Mouse (Mus musculus) liver, embryonic 12.5 days (tissue): ENCODE results near the gene Camta2. TPM values are rescaled to one million over a fixed set of nuclear protein-coding genes. Genes with fewer than 3 reads are reported as not detected.

Source experiments
- ATAC-seq: fragments of 200-750 bp; cut with Nextera tagmentation; 2 replicates; pipeline ENCODE4 v1.8.0; 2017; ENCODE audit warnings: moderate number of reproducible peaks, mild to moderate bottlenecking, moderate library complexity
- H3K27ac ChIP-seq: fragments of 300-500 bp; sonication (generic); 2 replicates; pipeline ENCODE4 v1.5.1; 2016; ENCODE audit warnings: mild to moderate bottlenecking
- H3K27me3 ChIP-seq: fragments of 300-500 bp; sonication (generic); replicated peaks from 2 replicates; pipeline ENCODE4 v1.6.1; 2016; ENCODE audit warnings: mild to moderate bottlenecking, moderate library complexity
- H3K36me3 ChIP-seq: fragments of 300-500 bp; sonication (generic); 2 replicates; pipeline ENCODE4 v1.6.1; 2016; ENCODE audit warnings: mild to moderate bottlenecking, moderate library complexity
- H3K4me1 ChIP-seq: fragments of 300-500 bp; sonication (generic); 2 replicates; pipeline ENCODE4 v1.6.1; 2016
- H3K4me2 ChIP-seq: fragments of 300-500 bp; sonication (generic); 2 replicates; pipeline ENCODE4 v1.6.1; 2016; ENCODE audit warnings: mild to moderate bottlenecking, moderate library complexity
- H3K4me3 ChIP-seq: fragments of 300-500 bp; sonication (generic); 2 replicates; pipeline ENCODE4 v1.5.1; 2016; ENCODE audit warnings: mild to moderate bottlenecking, moderate library complexity
- H3K9ac ChIP-seq: fragments of 300-500 bp; sonication (generic); 2 replicates; pipeline ENCODE4 v1.6.1; 2016; ENCODE audit warnings: mild to moderate bottlenecking, moderate library complexity
- H3K9me3 ChIP-seq: fragments of 300-500 bp; sonication (generic); replicated peaks from 2 replicates; pipeline ENCODE4 v1.6.1; 2016; ENCODE audit warnings: mild to moderate bottlenecking, moderate library complexity
- WGBS: fragments of 180-500 bp; shearing (Covaris S2); methylation state at CpG from one replicate; pipeline ENCODE4 v1.1.7; 2016; ENCODE audit not compliant: insufficient replicate concordance; 5-methylcytosine and 5-hydroxymethylcytosine counted together
- polyA plus RNA-seq: library from polyadenylated mRNA; unstranded; fragments of >200 nt; fragmentation: Nextera tagmentation; extraction: Ambion mirVana; gene quantifications from 2 replicates; pipeline ENCODE4 v1.2.1, GENCODE M21; 2016

The Camta2 gene
- 6.1 and 6.4 TPM in 2 replicates for polyA plus RNA-seq

GRCm38 (mm10) chr11:70687601-70688199, at the start of gene Camta2:
TSS of gene Camta2 (minus strand) at chr11:70688105.
- H3K9me3 ChIP-seq, result no peaks in the 10 kb centered on the region
- peak within 1 kb of the TSS; percentile 84 for H3K4me3 ChIP-seq
- no peaks in the 10 kb centered on the region; the same call in 1 of the 2 replicates for H3K27me3 ChIP-seq
- H3K9ac ChIP-seq, result peak within 1 kb of the TSS; percentile 87
- H3K36me3 ChIP-seq, result peaks cover 33% of the 10 kb centered on the region
- peak within 1 kb of the TSS; percentile 82 for H3K27ac ChIP-seq
- under 1% methylated on average over 54 of the region's 55 CpGs for WGBS
- peaks cover 32% of the 10 kb centered on the region for H3K4me1 ChIP-seq
- H3K4me2 ChIP-seq, result peak within 1 kb of the TSS; percentile 97
- peak; percentile 72 for ATAC-seq

GRCm38 (mm10) chr11:70733256-70733655, 45.4 kb upstream of the Camta2 start:
- Histone ChIP-seq H3K4me3 (no peak overlapping the region), H3K4me2 (no peak overlapping the region), H3K9ac (no peak overlapping the region), H3K4me1 (no peaks in the 10 kb centered on the region), H3K9me3 (no peaks in the 10 kb centered on the region), H3K27me3 (peaks cover 38% of the 10 kb centered on the region), H3K36me3 (peaks cover 9% of the 10 kb centered on the region), H3K27ac (no peak overlapping the region)
- no peak for ATAC-seq
- WGBS, result 44% methylated on average over 5 of the region's 5 CpGs

GRCm38 (mm10) chr11:70731178-70731577, 43.3 kb upstream of the Camta2 start:
- ATAC-seq, result no peak
- H3K9ac ChIP-seq, result no peak overlapping the region
- H3K36me3 ChIP-seq, result peaks cover 27% of the 10 kb centered on the region
- no peaks in the 10 kb centered on the region for H3K9me3 ChIP-seq
- no peaks in the 10 kb centered on the region for H3K4me1 ChIP-seq
- H3K27me3 ChIP-seq, result peaks cover 24% of the 10 kb centered on the region
- H3K27ac ChIP-seq, result no peak overlapping the region
- H3K4me2 ChIP-seq, result no peak overlapping the region
- H3K4me3 ChIP-seq, result no peak overlapping the region
- WGBS, result 64% methylated on average over 5 of the region's 5 CpGs

GRCm38 (mm10) chr11:70730427-70731038, 42.6 kb upstream of the Camta2 start:
- Histone ChIP-seq H3K9me3 (no peaks in the 10 kb centered on the region), H3K9ac (no peak overlapping the region), H3K27ac (no peak overlapping the region), H3K4me3 (no peak overlapping the region), H3K27me3 (peaks cover 28% of the 10 kb centered on the region), H3K4me1 (no peaks in the 10 kb centered on the region), H3K4me2 (no peak overlapping the region), H3K36me3 (peaks cover 33% of the 10 kb centered on the region)
- WGBS, result 66% methylated on average over 9 of the region's 9 CpGs
- ATAC-seq, result peak; percentile 50; the same call in 1 of the 2 replicates

GRCm38 (mm10) chr11:70727385-70727784, 39.5 kb upstream of the Camta2 start:
- Histone ChIP-seq H3K9me3 (no peaks in the 10 kb centered on the region), H3K36me3 (peaks cover 52% of the 10 kb centered on the region), H3K4me2 (no peak overlapping the region), H3K9ac (no peak overlapping the region), H3K27ac (no peak overlapping the region), H3K4me1 (no peaks in the 10 kb centered on the region), H3K27me3 (peaks cover 36% of the 10 kb centered on the region), H3K4me3 (no peak overlapping the region)
- WGBS, result 45% methylated on average over 5 of the region's 5 CpGs
- no peak for ATAC-seq

- Histone ChIP-seq H3K9ac (no peak overlapping the region), H3K36me3 (peaks cover 55% of the 10 kb centered on the region), H3K4me1 (no peaks in the 10 kb centered on the region), H3K27ac (no peak overlapping the region), H3K27me3 (peaks cover 39% of the 10 kb centered on the region), H3K9me3 (no peaks in the 10 kb centered on the region), H3K4me3 (no peak overlapping the region), H3K4me2 (no peak overlapping the region)
- ATAC-seq, result no peak
- WGBS, result 85% methylated on average over 2 of the region's 2 CpGs
These were observed 38.7 kb upstream of the Camta2 start for GRCm38 (mm10) chr11:70726585-70726984.

- Histone ChIP-seq H3K4me1 (no peaks in the 10 kb centered on the region), H3K27ac (no peak overlapping the region), H3K27me3 (peaks cover 36% of the 10 kb centered on the region), H3K9ac (no peak overlapping the region), H3K9me3 (no peaks in the 10 kb centered on the region), H3K4me3 (no peak overlapping the region), H3K4me2 (no peak overlapping the region), H3K36me3 (peaks cover 71% of the 10 kb centered on the region)
- 87% methylated on average over 9 of the region's 9 CpGs for WGBS
- ATAC-seq, result no peak
These were observed 36.8 kb upstream of the Camta2 start for GRCm38 (mm10) chr11:70724706-70725105.

GRCm38 (mm10) chr11:70721072-70721471, 33.2 kb upstream of the Camta2 start:
- H3K4me2 ChIP-seq, result no peak overlapping the region
- H3K4me3 ChIP-seq, result no peak overlapping the region
- H3K36me3 ChIP-seq, result peaks cover 74% of the 10 kb centered on the region
- 80% methylated on average over 3 of the region's 3 CpGs for WGBS
- H3K4me1 ChIP-seq, result no peaks in the 10 kb centered on the region
- ATAC-seq, result no peak
- H3K27ac ChIP-seq, result no peak overlapping the region
- peaks cover 50% of the 10 kb centered on the region for H3K27me3 ChIP-seq
- H3K9ac ChIP-seq, result no peak overlapping the region
- no peaks in the 10 kb centered on the region for H3K9me3 ChIP-seq

- Histone ChIP-seq H3K4me2 (no peak overlapping the region), H3K27me3 (peaks cover 45% of the 10 kb centered on the region), H3K4me3 (no peak overlapping the region), H3K4me1 (no peaks in the 10 kb centered on the region), H3K9ac (no peak overlapping the region), H3K9me3 (no peaks in the 10 kb centered on the region), H3K36me3 (peaks cover 69% of the 10 kb centered on the region), H3K27ac (no peak overlapping the region)
- no peak for ATAC-seq
- 29% methylated on average over 3 of the region's 3 CpGs for WGBS
These were observed 32.7 kb upstream of the Camta2 start for GRCm38 (mm10) chr11:70720567-70720966.

GRCm38 (mm10) chr11:70718481-70718880, 30.6 kb upstream of the Camta2 start:
- peaks cover 50% of the 10 kb centered on the region for H3K36me3 ChIP-seq

GRCm38 (mm10) chr11:70715832-70716231, 27.9 kb upstream of the Camta2 start:
- 68% methylated on average over 6 of the region's 6 CpGs for WGBS
- H3K4me3 ChIP-seq, result no peak overlapping the region
- H3K27ac ChIP-seq, result no peak overlapping the region
- H3K9ac ChIP-seq, result no peak overlapping the region
- no peaks in the 10 kb centered on the region for H3K9me3 ChIP-seq
- H3K27me3 ChIP-seq, result peaks cover 26% of the 10 kb centered on the region
- no peak for ATAC-seq
- peaks cover 56% of the 10 kb centered on the region for H3K36me3 ChIP-seq
- H3K4me2 ChIP-seq, result no peak overlapping the region
- no peaks in the 10 kb centered on the region for H3K4me1 ChIP-seq

More at GRCm38 (mm10) chr11:70718481-70718880, 30.6 kb upstream of the Camta2 start:
- WGBS, result 55% methylated on average over 5 of the region's 5 CpGs
- Histone ChIP-seq H3K4me3 (no peak overlapping the region), H3K9me3 (no peaks in the 10 kb centered on the region), H3K9ac (no peak overlapping the region), H3K4me1 (no peaks in the 10 kb centered on the region), H3K4me2 (no peak overlapping the region), H3K27ac (no peak overlapping the region), H3K27me3 (peaks cover 37% of the 10 kb centered on the region)
- ATAC-seq, result no peak

GRCm38 (mm10) chr11:70713222-70713621, 25.3 kb upstream of the Camta2 start:
- H3K4me3 ChIP-seq, result no peak overlapping the region
- H3K27ac ChIP-seq, result no peak overlapping the region
- ATAC-seq, result no peak
- no peaks in the 10 kb centered on the region for H3K9me3 ChIP-seq
- H3K4me1 ChIP-seq, result no peaks in the 10 kb centered on the region
- no peak overlapping the region for H3K9ac ChIP-seq
- peaks cover 48% of the 10 kb centered on the region for H3K36me3 ChIP-seq
- H3K4me2 ChIP-seq, result no peak overlapping the region
- H3K27me3 ChIP-seq, result peaks cover 30% of the 10 kb centered on the region
- WGBS, result 69% methylated on average over 6 of the region's 6 CpGs
